Comparison of ENCODE assay signal across 23 mouse cellular contexts in the genomic region with DNA sequence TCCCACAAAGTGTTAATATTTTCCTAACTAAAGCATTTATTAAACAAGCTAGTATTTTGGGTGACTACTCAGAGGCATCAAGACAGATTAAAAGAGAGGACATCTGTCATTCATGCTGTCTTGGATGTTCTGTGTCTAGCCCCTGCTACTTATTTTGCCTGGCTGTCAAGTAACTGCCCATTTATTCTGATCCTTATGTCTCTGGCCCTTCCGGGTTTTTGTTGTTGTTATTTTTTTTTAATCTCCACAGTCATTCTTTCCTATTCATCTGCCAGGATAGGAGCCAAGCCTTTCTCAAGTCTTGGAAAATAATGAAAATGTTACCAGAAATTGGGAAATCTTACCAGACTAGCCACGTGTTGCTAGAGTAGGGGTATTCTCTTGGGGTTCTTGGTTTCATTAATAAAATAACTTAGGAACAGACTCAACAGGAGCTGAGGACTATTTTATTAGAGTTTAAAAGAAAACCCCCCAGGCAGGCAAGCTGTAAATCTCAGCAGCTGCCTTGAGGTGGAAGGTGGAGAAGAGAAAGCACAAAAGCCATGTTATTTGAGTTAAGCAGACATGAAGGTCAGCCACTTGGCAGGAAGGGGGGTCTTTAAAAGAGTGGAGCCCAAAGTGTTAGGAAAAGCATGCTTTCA.
A peak's percentile ranks its signal among the peaks of the same experiment; 100 is the strongest.
DNase-seq lines count a peak whose midpoint lies in the region; ATAC-seq and TF ChIP-seq lines count a peak whose summit lies in the region.
"Had no signal": no experiment of that assay in that cellular context is flagged by ENCODE, and none has a peak within 500 bp of the region (broad histone marks: within the 10 kb centered on the region; RNA-seq: fewer than 3 reads in every experiment).

No protein-coding gene starts in this region.

- H3K9ac ChIP-seq in kidney, postnatal 0 days (ENCODE audit: low read depth, low read length) = no peak overlapping the region
- no peak overlapping the region for H3K9ac ChIP-seq in kidney, embryonic 16.5 days (replicated peaks; ENCODE audit: low read length)
- no peak overlapping the region for H3K9ac ChIP-seq in lung, postnatal 0 days (replicated peaks; ENCODE audit: low read depth)
- H3K9ac ChIP-seq in limb, embryonic 14.5 days (ENCODE audit: low read depth, low read length, severe bottlenecking) = no peak overlapping the region
- H3K9ac ChIP-seq in forebrain, embryonic 15.5 days (replicated peaks) = no peak overlapping the region
- H3K9ac ChIP-seq: embryonic facial prominence, embryonic 12.5 days; forebrain, embryonic 13.5 days; limb, embryonic 15.5 days; liver, embryonic 14.5 days had no signal

- H3K4me1 ChIP-seq in kidney, postnatal 0 days (replicated peaks; ENCODE audit: insufficient read depth, low read length) = no peaks in the 10 kb centered on the region
- H3K4me1 ChIP-seq in kidney, embryonic 16.5 days (ENCODE audit: insufficient read depth, low read length) = no peaks in the 10 kb centered on the region
- H3K4me1 ChIP-seq in lung, postnatal 0 days (ENCODE audit: insufficient read depth, low read depth, low read length) = no peaks in the 10 kb centered on the region
- H3K4me1 ChIP-seq in limb, embryonic 14.5 days (ENCODE audit: control insufficient read depth, insufficient read depth, low read length) = peaks cover 16% of the 10 kb centered on the region
- H3K4me1 ChIP-seq in forebrain, embryonic 15.5 days = no peaks in the 10 kb centered on the region
- H3K4me1 ChIP-seq: embryonic facial prominence, embryonic 12.5 days; forebrain, embryonic 13.5 days; heart, embryonic 10.5 days; hindbrain, embryonic 10.5 days; midbrain, embryonic 10.5 days had no signal

- no peak overlapping the region for H3K4me2 ChIP-seq in kidney, postnatal 0 days (ENCODE audit: low read length)
- no peak overlapping the region for H3K4me2 ChIP-seq in kidney, embryonic 16.5 days (replicated peaks; ENCODE audit: low read depth, low read length)
- no peak overlapping the region for H3K4me2 ChIP-seq in lung, postnatal 0 days (replicated peaks; ENCODE audit: low read depth, low read length)
- no peak overlapping the region for H3K4me2 ChIP-seq in limb, embryonic 14.5 days (replicated peaks; ENCODE audit: low read depth, low read length, severe bottlenecking)
- H3K4me2 ChIP-seq in forebrain, embryonic 15.5 days (replicated peaks) = no peak overlapping the region
- H3K4me2 ChIP-seq: embryonic facial prominence, embryonic 12.5 days; forebrain, embryonic 13.5 days; limb, embryonic 15.5 days had no signal

- peak; percentile 81 for TF ChIP-seq EP300 in lung, postnatal 0 days (IDR thresholded peaks at IDR 0.05)

- H3K27ac ChIP-seq in kidney, postnatal 0 days = no peak overlapping the region
- H3K27ac ChIP-seq in kidney, embryonic 16.5 days (ENCODE audit: low read length) = no peak overlapping the region
- peak overlapping the region; percentile 32; the same call in 1 of the 2 replicates for H3K27ac ChIP-seq in lung, postnatal 0 days (ENCODE audit: low read length)
- H3K27ac ChIP-seq in limb, embryonic 14.5 days (replicated peaks; ENCODE audit: low read depth, low read length) = no peak overlapping the region
- H3K27ac ChIP-seq in forebrain, embryonic 15.5 days (replicated peaks) = no peak overlapping the region
- H3K27ac ChIP-seq: embryonic facial prominence, embryonic 12.5 days; forebrain, embryonic 13.5 days; heart, embryonic 10.5 days; hindbrain, embryonic 10.5 days; limb, embryonic 15.5 days; liver, embryonic 14.5 days; midbrain, embryonic 10.5 days had no signal

- TF ChIP-seq POLR2A in limb, embryonic 14.5 days (IDR thresholded peaks at IDR 0.05; ENCODE audit: borderline replicate concordance, extremely low read depth, insufficient read depth, insufficient read length) = no peak

- ATAC-seq in kidney, postnatal 0 days (replicated peaks; ENCODE audit: low FRiP score, low read depth) = no peak
- ATAC-seq in kidney, embryonic 16.5 days (ENCODE audit: low FRiP score, low TSS enrichment) = no peak
- ATAC-seq in lung, postnatal 0 days = peak; percentile 59
- peak; percentile 55 for ATAC-seq in limb, embryonic 14.5 days (ENCODE audit: low FRiP score, low read depth)
- no peak for ATAC-seq in forebrain, embryonic 15.5 days (replicated peaks)
- ATAC-seq: forebrain, embryonic 13.5 days; Patski had no signal

- H3K9me3 ChIP-seq in kidney, postnatal 0 days (replicated peaks; ENCODE audit: low read length) = no peaks in the 10 kb centered on the region
- H3K9me3 ChIP-seq in kidney, embryonic 16.5 days (ENCODE audit: low read length) = no peaks in the 10 kb centered on the region
- H3K9me3 ChIP-seq in lung, postnatal 0 days (ENCODE audit: low read length) = no peaks in the 10 kb centered on the region
- H3K9me3 ChIP-seq in limb, embryonic 14.5 days (ENCODE audit: control insufficient read depth, low read length) = no peaks in the 10 kb centered on the region
- no peaks in the 10 kb centered on the region for H3K9me3 ChIP-seq in forebrain, embryonic 15.5 days
- H3K9me3 ChIP-seq: embryonic facial prominence, embryonic 12.5 days; forebrain, embryonic 13.5 days; heart, embryonic 10.5 days; hindbrain, embryonic 10.5 days; limb, embryonic 15.5 days; midbrain, embryonic 10.5 days had no signal

- WGBS in kidney, postnatal 0 days = 27% methylated on average over 2 of the region's 2 CpGs
- WGBS in kidney, embryonic 16.5 days = 25% methylated on average over 2 of the region's 2 CpGs
- WGBS in lung, postnatal 0 days = 37% methylated on average over 2 of the region's 2 CpGs
- WGBS in limb, embryonic 14.5 days = 7% methylated on average over 2 of the region's 2 CpGs
- WGBS in forebrain, embryonic 15.5 days = 40% methylated on average over 2 of the region's 2 CpGs

- no peaks in the 10 kb centered on the region for H3K27me3 ChIP-seq in kidney, postnatal 0 days (ENCODE audit: insufficient read depth, low read length)
- H3K27me3 ChIP-seq in kidney, embryonic 16.5 days (ENCODE audit: insufficient read depth, low read length) = no peaks in the 10 kb centered on the region
- no peaks in the 10 kb centered on the region for H3K27me3 ChIP-seq in lung, postnatal 0 days (replicated peaks; ENCODE audit: insufficient read depth, low read length)
- no peaks in the 10 kb centered on the region for H3K27me3 ChIP-seq in limb, embryonic 14.5 days (ENCODE audit: control insufficient read depth, insufficient read depth, low read length)
- no peaks in the 10 kb centered on the region for H3K27me3 ChIP-seq in forebrain, embryonic 15.5 days
- H3K27me3 ChIP-seq: embryonic facial prominence, embryonic 12.5 days; forebrain, embryonic 13.5 days; limb, embryonic 15.5 days; Patski had no signal

- no peaks in the 10 kb centered on the region for H3K36me3 ChIP-seq in kidney, postnatal 0 days (ENCODE audit: insufficient read depth, low read length)
- no peaks in the 10 kb centered on the region for H3K36me3 ChIP-seq in kidney, embryonic 16.5 days (ENCODE audit: insufficient read depth, low read length)
- H3K36me3 ChIP-seq in lung, postnatal 0 days (ENCODE audit: insufficient read depth, low read length) = no peaks in the 10 kb centered on the region
- H3K36me3 ChIP-seq in limb, embryonic 14.5 days (ENCODE audit: control insufficient read depth, insufficient read depth, low read length) = no peaks in the 10 kb centered on the region
- H3K36me3 ChIP-seq in forebrain, embryonic 15.5 days = no peaks in the 10 kb centered on the region
- H3K36me3 ChIP-seq: embryonic facial prominence, embryonic 12.5 days; heart, embryonic 10.5 days; hindbrain, embryonic 10.5 days; limb, embryonic 15.5 days; midbrain, embryonic 10.5 days had no signal

- no peak overlapping the region for H3K4me3 ChIP-seq in kidney, postnatal 0 days (replicated peaks; ENCODE audit: low read depth, low read length)
- no peak overlapping the region for H3K4me3 ChIP-seq in kidney, embryonic 16.5 days (ENCODE audit: low read length)
- H3K4me3 ChIP-seq in lung, postnatal 0 days (ENCODE audit: low read depth, low read length) = no peak overlapping the region
- H3K4me3 ChIP-seq in limb, embryonic 14.5 days (replicated peaks; ENCODE audit: low read length) = no peak overlapping the region
- no peak overlapping the region for H3K4me3 ChIP-seq in forebrain, embryonic 15.5 days
- H3K4me3 ChIP-seq: embryonic facial prominence, embryonic 12.5 days; forebrain, embryonic 13.5 days; heart, embryonic 10.5 days; hindbrain, embryonic 10.5 days; limb, embryonic 15.5 days; midbrain, embryonic 10.5 days had no signal

- peak; percentile 7 for DNase-seq in embryo, embryonic 11 days
- DNase-seq in embryo, embryonic 10 days (ENCODE audit: low spot score) = no peak
- DNase-seq in kidney, postnatal 0 days (ENCODE audit: low spot score) = peak; percentile 65
- DNase-seq in lung, postnatal 0 days (ENCODE audit: low spot score) = peak; percentile 79
- no peak for DNase-seq in lung, postnatal 25 days (ENCODE audit: low spot score)
- DNase-seq in limb, embryonic 14.5 days (ENCODE audit: low spot score) = peak; percentile 22
- DNase-seq: adrenal gland, adult 2 months; cerebellum, adult 11-12 months; cerebellum, postnatal 10 days; gastrocnemius, postnatal 14 days; kidney, adult 11 months; kidney, postnatal 10 days; thymus, postnatal 25 days had no signal

- TF ChIP-seq CTCF in kidney, postnatal 0 days (IDR thresholded peaks at IDR 0.05; ENCODE audit: low read depth) = no peak
- TF ChIP-seq CTCF in lung, postnatal 0 days (IDR thresholded peaks at IDR 0.05) = no peak

Comparison
In these comparisons a context has a peak if more than half of its experiments do, and no peak if none do; other contexts are left out.
1. DNase-seq: peak in embryo, embryonic 11 days (single experiment), kidney, postnatal 0 days (single experiment), lung, postnatal 0 days (single experiment) and limb, embryonic 14.5 days (single experiment); none in embryo, embryonic 10 days (single experiment) and lung, postnatal 25 days (single experiment).
2. ATAC-seq: peak in lung, postnatal 0 days (single experiment) and limb, embryonic 14.5 days (single experiment); none in kidney, postnatal 0 days (single experiment), kidney, embryonic 16.5 days (single experiment) and forebrain, embryonic 15.5 days (single experiment).